Comparison of ENCODE assay signal across 19 mouse cellular contexts in the genomic region with DNA sequence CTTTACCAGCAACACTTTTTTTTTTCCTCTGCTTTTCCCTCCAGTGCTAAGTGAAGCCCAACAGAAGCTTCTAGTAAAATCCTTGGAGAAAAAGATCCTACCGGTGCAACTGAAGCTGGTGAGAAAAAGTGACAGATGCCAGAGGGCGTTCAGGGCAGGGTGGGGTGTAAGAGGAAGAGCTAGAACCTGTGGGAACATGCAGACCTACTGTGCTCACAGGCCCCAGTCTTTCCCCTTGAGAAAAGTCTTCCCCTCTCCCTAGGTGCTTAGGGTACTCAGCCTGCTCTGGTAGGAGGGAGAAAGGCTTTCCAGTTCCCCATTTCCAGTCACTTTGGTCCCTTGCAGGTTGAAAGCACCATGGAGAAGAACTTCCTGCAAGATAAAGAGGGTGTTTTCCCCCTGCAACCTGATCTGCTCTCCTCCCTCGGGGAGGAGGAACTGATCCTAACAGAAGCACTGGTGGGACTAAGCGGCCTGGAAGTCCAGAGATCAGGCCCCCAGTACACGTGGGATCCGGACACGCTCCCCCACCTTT. TPM values are rescaled to one million over a fixed set of nuclear protein-coding genes. Genes with fewer than 3 reads are reported as not detected.
"Had no signal": no experiment of that assay in that cellular context is flagged by ENCODE, and none has a peak within 500 bp of the region (broad histone marks: within the 10 kb centered on the region; RNA-seq: fewer than 3 reads in every experiment).

No protein-coding gene starts in this region.

- H3K27ac ChIP-seq: lung, embryonic 15.5 days; macrophage; midbrain, embryonic 13.5 days; midbrain, embryonic 15.5 days; neural tube, embryonic 12.5 days; stomach, embryonic 15.5 days; stomach, postnatal 0 days had no signal

- H3K27me3 ChIP-seq: lung, embryonic 15.5 days; midbrain, embryonic 15.5 days; neural tube, embryonic 12.5 days; stomach, embryonic 15.5 days had no signal

- H3K36me3 ChIP-seq: lung, embryonic 15.5 days; midbrain, embryonic 13.5 days; midbrain, embryonic 15.5 days; neural tube, embryonic 12.5 days; stomach, embryonic 15.5 days had no signal

- H3K4me2 ChIP-seq: lung, embryonic 15.5 days; midbrain, embryonic 11.5 days; midbrain, embryonic 13.5 days; midbrain, embryonic 15.5 days; neural tube, embryonic 12.5 days; stomach, embryonic 15.5 days had no signal

- H3K4me1 ChIP-seq: lung, embryonic 15.5 days; midbrain, embryonic 13.5 days; midbrain, embryonic 15.5 days; neural tube, embryonic 12.5 days; stomach, embryonic 15.5 days had no signal

- DNase-seq: lung, adult 2 months; lung, postnatal 14 days; lung, postnatal 36 days; right cerebral cortex, postnatal 14 days; thymus, adult 2 months; thymus, postnatal 36 days had no signal

- H3K9ac ChIP-seq: lung, embryonic 15.5 days; midbrain, embryonic 13.5 days; midbrain, embryonic 15.5 days; neural tube, embryonic 12.5 days; stomach, embryonic 15.5 days had no signal

- H3K9me3 ChIP-seq: lung, embryonic 15.5 days; megakaryocyte, embryonic 14.5 days; midbrain, embryonic 13.5 days; midbrain, embryonic 15.5 days; neural tube, embryonic 12.5 days; stomach, embryonic 15.5 days had no signal

- ATAC-seq: lung, postnatal 0 days; midbrain, embryonic 13.5 days; midbrain, embryonic 15.5 days had no signal

- H3K4me3 ChIP-seq: lung, embryonic 15.5 days; midbrain, embryonic 13.5 days; midbrain, embryonic 15.5 days; neural tube, embryonic 12.5 days; stomach, embryonic 15.5 days had no signal

RNA-seq across cellular contexts. Expression of a gene that starts 11.7 kb away (rescaled TPM):
- polyA plus RNA-seq: lung, postnatal 0 days; macrophage; midbrain, embryonic 11.5 days; midbrain, embryonic 13.5 days; midbrain, embryonic 15.5 days; midbrain, postnatal 0 days; neural tube, embryonic 12.5 days; neural tube, embryonic 14.5 days; spleen, adult 2 months had no signal

RNA-seq across cellular contexts. Expression of a gene that starts 25.2 kb away (rescaled TPM):
- polyA plus RNA-seq: lung, adult 2 months; lung, embryonic 15.5 days; lung, postnatal 0 days; macrophage; midbrain, embryonic 11.5 days; midbrain, embryonic 13.5 days; midbrain, embryonic 15.5 days; midbrain, postnatal 0 days; neural tube, embryonic 12.5 days; neural tube, embryonic 14.5 days; stomach, embryonic 15.5 days had no signal

RNA-seq across cellular contexts. Expression of a gene that starts 29.3 kb away (rescaled TPM):
- polyA plus RNA-seq: lung, adult 2 months; lung, embryonic 15.5 days; lung, postnatal 0 days; macrophage; midbrain, embryonic 11.5 days; midbrain, embryonic 13.5 days; midbrain, embryonic 15.5 days; neural tube, embryonic 12.5 days; neural tube, embryonic 14.5 days; spleen, adult 2 months had no signal

RNA-seq across cellular contexts. Expression of a gene that starts 49.7 kb away (rescaled TPM):
- polyA plus RNA-seq: lung, adult 2 months; lung, embryonic 15.5 days; lung, postnatal 0 days; macrophage; midbrain, embryonic 11.5 days; midbrain, embryonic 13.5 days; midbrain, embryonic 15.5 days; midbrain, postnatal 0 days; neural tube, embryonic 12.5 days; neural tube, embryonic 14.5 days; spleen, adult 2 months; stomach, embryonic 15.5 days; stomach, postnatal 0 days had no signal
